Mouse (Mus musculus) ES-Bruce4 (cell line): ENCODE measurements around the gene Glis3.

Source experiments
- CTCF ChIP-seq: IDR thresholded peaks from one replicate; pipeline ENCODE4 v1.8.1; 2011; ENCODE audit warnings: low read depth, low read length
- POLR2A ChIP-seq: IDR thresholded peaks from one replicate; pipeline ENCODE4 v1.8.1; 2011; ENCODE audit warnings: low read length; ENCODE audit not compliant: insufficient read depth

GRCm38 (mm10) chr19:28576619-28577018, 103.3 kb downstream of the Glis3 start:
- TF ChIP-seq POLR2A (no peak), CTCF (no peak)
